Mouse (Mus musculus) lung, embryonic 14.5 days (tissue): ENCODE data around the gene P2rx2. TPM values are rescaled to one million over a fixed set of nuclear protein-coding genes. Genes with fewer than 3 reads are reported as not detected.

Source experiments
- ATAC-seq: fragments of 200-750 bp; cut with Nextera tagmentation; 2 replicates; pipeline ENCODE4 v1.8.0; 2017; ENCODE audit warnings: mild to moderate bottlenecking, moderate TSS enrichment, moderate library complexity; ENCODE audit not compliant: insufficient read depth
- DNase-seq: peaks from one replicate; pipeline ENCODE4 v3.0.0-alpha.2; 2015
- H3K27ac ChIP-seq: fragments of 300-500 bp; sonication (generic); 2 replicates; pipeline ENCODE4 v1.5.1; 2014; ENCODE audit warnings: low read depth, mild to moderate bottlenecking, moderate library complexity
- H3K27me3 ChIP-seq: fragments of 300-500 bp; sonication (generic); 2 replicates; pipeline ENCODE4 v1.6.1; 2014; ENCODE audit warnings: low read length, control low read depth; ENCODE audit not compliant: insufficient read depth
- H3K36me3 ChIP-seq: fragments of 300-500 bp; sonication (generic); 2 replicates; pipeline ENCODE4 v1.6.1; 2014; ENCODE audit warnings: control low read depth; ENCODE audit not compliant: insufficient read depth
- H3K4me1 ChIP-seq: fragments of 300-500 bp; sonication (generic); 2 replicates; pipeline ENCODE4 v1.6.1; 2014; ENCODE audit warnings: antibody characterized with exemption, control low read depth; ENCODE audit not compliant: insufficient read depth
- H3K4me2 ChIP-seq: fragments of 300-500 bp; sonication (generic); 2 replicates; pipeline ENCODE4 v1.6.1; 2014; ENCODE audit warnings: mild to moderate bottlenecking
- H3K4me3 ChIP-seq: fragments of 300-500 bp; sonication (generic); 2 replicates; pipeline ENCODE4 v1.5.1; 2014; ENCODE audit warnings: low read depth, low read length
- H3K9ac ChIP-seq: fragments of 300-500 bp; sonication (generic); 2 replicates; pipeline ENCODE4 v1.6.1; 2014
- H3K9me3 ChIP-seq: fragments of 300-500 bp; sonication (generic); 2 replicates; pipeline ENCODE4 v1.6.1; 2016; ENCODE audit warnings: low read depth, low read length, control low read depth
- CTCF ChIP-seq: IDR thresholded peaks from 2 replicates; pipeline ENCODE4 v1.5.1; 2016; ENCODE audit warnings: antibody characterized with exemption, low read depth
- WGBS: fragments of 180-500 bp; shearing (Covaris S2); extraction: QIAGEN DNeasy Blood & Tissue Kit; methylation state at CpG from one replicate; pipeline ENCODE4 v1.1.7; 2014; 5-methylcytosine and 5-hydroxymethylcytosine counted together
- polyA plus RNA-seq: library from polyadenylated mRNA; unstranded; fragments of >200 nt; fragmentation: Nextera tagmentation; extraction: Ambion mirVana; gene quantifications from 2 replicates; pipeline ENCODE4 v1.2.1, GENCODE M21; 2014

P2rx2 gene
- polyA plus RNA-seq, 1 experiment from 2014 or later, result 14.1 TPM

- no peak for ATAC-seq
- H3K9me3 ChIP-seq, result no peaks in the 10 kb centered on the region
- peak; percentile 14 for DNase-seq
These were observed 12.5 kb downstream of the P2rx2 start for GRCm38 (mm10) chr5:110330508-110330907.

GRCm38 (mm10) chr5:110313127-110313526 lies 29.9 kb downstream of the P2rx2 start:
- Histone ChIP-seq H3K4me1 (no peaks in the 10 kb centered on the region), H3K4me3 (no peak overlapping the region), H3K27me3 (no peaks in the 10 kb centered on the region), H3K9me3 (no peaks in the 10 kb centered on the region), H3K27ac (no peak overlapping the region), H3K4me2 (no peak overlapping the region), H3K9ac (no peak overlapping the region), H3K36me3 (peaks cover 70% of the 10 kb centered on the region)
- DNase-seq, result no peak
- no peak for TF ChIP-seq CTCF
- WGBS, result 95% methylated on average over 3 of the region's 3 CpGs
- ATAC-seq, result no peak

More at GRCm38 (mm10) chr5:110330508-110330907, 12.5 kb downstream of the P2rx2 start:
- H3K36me3 ChIP-seq, result peaks cover 87% of the 10 kb centered on the region
- no peak overlapping the region for H3K4me2 ChIP-seq
- H3K9ac ChIP-seq, result no peak overlapping the region
- H3K4me1 ChIP-seq, result no peaks in the 10 kb centered on the region
- 76% methylated on average over 3 of the region's 3 CpGs for WGBS
- no peaks in the 10 kb centered on the region for H3K27me3 ChIP-seq
- H3K27ac ChIP-seq, result no peak overlapping the region
- TF ChIP-seq CTCF, result no peak
- no peak overlapping the region for H3K4me3 ChIP-seq

- Histone ChIP-seq H3K4me1 (no peaks in the 10 kb centered on the region), H3K27me3 (no peaks in the 10 kb centered on the region), H3K27ac (no peak overlapping the region), H3K9ac (no peak overlapping the region), H3K36me3 (peaks cover 88% of the 10 kb centered on the region), H3K4me2 (no peak overlapping the region), H3K9me3 (no peaks in the 10 kb centered on the region), H3K4me3 (no peak overlapping the region)
- ATAC-seq, result no peak
- no peak for DNase-seq
- no peak for TF ChIP-seq CTCF
- WGBS, result 94% methylated on average over 7 of the region's 7 CpGs
These were observed 34.2 kb downstream of the P2rx2 start for GRCm38 (mm10) chr5:110308861-110309260.

- no peak for TF ChIP-seq CTCF
- ATAC-seq (no peak), DNase-seq (no peak)
- H3K4me2 ChIP-seq, result no peak overlapping the region
- 90% methylated on average over 2 of the region's 2 CpGs for WGBS
- peaks cover 95% of the 10 kb centered on the region for H3K36me3 ChIP-seq
- no peaks in the 10 kb centered on the region for H3K27me3 ChIP-seq
- no peak overlapping the region for H3K9ac ChIP-seq
- H3K9me3 ChIP-seq, result no peaks in the 10 kb centered on the region
- no peak overlapping the region for H3K27ac ChIP-seq
- no peak overlapping the region for H3K4me3 ChIP-seq
- H3K4me1 ChIP-seq, result no peaks in the 10 kb centered on the region
These were observed 42.4 kb downstream of the P2rx2 start for GRCm38 (mm10) chr5:110300591-110300990.

GRCm38 (mm10) chr5:110296637-110297036 lies 46.4 kb downstream of the P2rx2 start:
- no peak overlapping the region for H3K9ac ChIP-seq
- DNase-seq, result no peak
- no peak for ATAC-seq
- no peaks in the 10 kb centered on the region for H3K4me1 ChIP-seq
- no peak overlapping the region for H3K4me2 ChIP-seq
- WGBS, result 83% methylated on average over 1 of the region's 1 CpGs
- no peaks in the 10 kb centered on the region for H3K9me3 ChIP-seq
- H3K36me3 ChIP-seq, result peaks cover 91% of the 10 kb centered on the region
- TF ChIP-seq CTCF, result no peak
- H3K4me3 ChIP-seq, result no peak overlapping the region
- no peak overlapping the region for H3K27ac ChIP-seq
- H3K27me3 ChIP-seq, result no peaks in the 10 kb centered on the region

- H3K27me3 ChIP-seq, result no peaks in the 10 kb centered on the region
- H3K27ac ChIP-seq, result no peak overlapping the region
- no peaks in the 10 kb centered on the region for H3K4me1 ChIP-seq
- DNase-seq (no peak), ATAC-seq (no peak)
- WGBS, result 92% methylated on average over 1 of the region's 1 CpGs
- H3K9ac ChIP-seq, result no peak overlapping the region
- H3K4me3 ChIP-seq, result no peak overlapping the region
- no peaks in the 10 kb centered on the region for H3K9me3 ChIP-seq
- peaks cover 71% of the 10 kb centered on the region for H3K36me3 ChIP-seq
- no peak for TF ChIP-seq CTCF
- H3K4me2 ChIP-seq, result no peak overlapping the region
These were observed 51.4 kb downstream of the P2rx2 start for GRCm38 (mm10) chr5:110291649-110292048.

Other genes with a start within 250 kb of the P2rx2 start
- 1.9 and 2.2 TPM in 2 replicates for gene Gm35315, start 248.8 kb downstream of the P2rx2 start, polyA plus RNA-seq
- gene Plcxd1, start 243.2 kb downstream of the P2rx2 start, polyA plus RNA-seq, result 2.2 TPM in 2 replicates
- gene Gtpbp6, start 235.0 kb downstream of the P2rx2 start, polyA plus RNA-seq, result 26.2 and 29.8 TPM in 2 replicates
- gene Zfp605, start 233.1 kb downstream of the P2rx2 start, polyA plus RNA-seq, result 3.3 and 3.8 TPM in 2 replicates
- gene Chfr, start 207.4 kb downstream of the P2rx2 start, polyA plus RNA-seq, result 41.8 and 42.3 TPM in 2 replicates
- gene Golga3, start 166.5 kb downstream of the P2rx2 start, polyA plus RNA-seq, result 26.6 and 28.3 TPM in 2 replicates
- 35.5 and 39.8 TPM in 2 replicates for gene Ankle2, start 112.2 kb downstream of the P2rx2 start, polyA plus RNA-seq
- gene Pgam5, start 73.3 kb downstream of the P2rx2 start, polyA plus RNA-seq, result 72.9 and 74.0 TPM in 2 replicates
- gene Pxmp2, start 57.0 kb downstream of the P2rx2 start, polyA plus RNA-seq, result 8.5 and 9.4 TPM in 2 replicates
- 43.9 and 44.9 TPM in 2 replicates for gene Pole, start 56.9 kb downstream of the P2rx2 start, polyA plus RNA-seq
- 2.4 and 2.6 TPM in 2 replicates for gene Lrcol1, start 1.5 kb upstream of the P2rx2 start, polyA plus RNA-seq
- 19.2 and 20.9 TPM in 2 replicates for gene Fbrsl1, start 105.3 kb upstream of the P2rx2 start, polyA plus RNA-seq
- 0.12 TPM in 1 of 2 replicates, not detected in the other for gene Galnt9, start 201.1 kb upstream of the P2rx2 start, polyA plus RNA-seq